Mouse (Mus musculus) kidney, adult 11 months (tissue): ENCODE measurements around the gene Mrpl2.

Source experiments
- DNase-seq: peaks from one replicate; pipeline ENCODE4 v3.0.0; 2022

The Mrpl2 gene

GRCm38 (mm10) chr17:46673850-46674529 lies 28.0 kb downstream of the Mrpl2 start, which contains the start of gene Rrp36:
Gene Rrp36 (minus strand): TSS chr17:46674352.
- peak; percentile 92 for DNase-seq

DNA sequence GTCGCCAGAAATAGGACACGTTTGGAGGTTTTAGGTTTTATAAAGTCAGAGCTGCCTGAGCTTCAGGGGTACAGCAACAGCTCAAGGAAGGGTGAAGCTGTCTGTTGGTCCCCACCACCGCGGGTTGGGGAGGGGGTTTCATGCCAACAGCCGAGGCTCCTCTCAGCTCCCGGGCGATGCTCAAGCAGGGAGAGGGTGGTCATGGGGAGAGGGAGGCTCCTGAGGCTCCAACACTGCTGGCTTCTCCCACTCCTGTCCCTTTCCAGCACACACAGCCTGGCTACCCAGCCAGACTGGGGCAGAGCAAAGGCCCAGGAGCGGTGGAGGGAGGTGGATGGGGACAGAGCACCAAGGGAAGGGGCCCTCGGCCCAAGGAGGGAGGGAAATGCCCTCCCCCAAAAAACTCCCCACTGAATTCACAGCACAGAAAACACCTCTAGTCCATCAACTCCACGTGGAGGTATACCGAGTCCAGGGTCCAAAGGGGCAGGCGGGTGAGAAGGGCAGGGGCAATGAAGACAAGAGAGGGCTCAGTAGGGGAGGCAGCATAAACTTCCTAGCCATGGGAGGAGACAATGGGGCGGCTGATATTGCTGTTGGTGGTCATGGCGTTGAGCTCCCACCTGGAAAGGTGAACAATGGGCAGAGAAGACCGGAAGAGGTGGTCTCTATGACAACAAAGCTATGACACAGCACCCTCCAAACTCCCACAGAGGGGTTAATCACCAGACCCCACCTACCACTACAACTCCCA lies 28.7 kb downstream of the Mrpl2 start:
- DNase-seq: no peak

DNA sequence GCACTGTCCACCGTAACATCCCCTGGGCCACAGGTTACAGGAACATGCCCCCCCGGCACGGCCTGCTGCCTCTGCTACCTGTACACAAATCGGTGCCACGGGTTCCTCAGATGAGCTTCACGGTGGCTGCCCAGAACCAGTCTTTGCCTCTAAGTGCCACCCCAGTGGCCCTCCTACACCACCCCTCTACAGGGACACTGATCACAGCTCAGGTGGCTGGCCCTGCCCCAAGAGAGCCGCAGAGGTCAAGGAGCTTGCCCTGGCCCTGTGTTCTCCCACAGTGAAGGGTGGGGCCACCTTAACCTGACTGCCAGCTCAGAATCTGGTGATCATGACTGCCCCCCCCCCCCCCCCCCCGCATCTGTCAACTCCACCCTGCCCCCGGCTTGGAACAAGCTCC lies 32.4 kb downstream of the Mrpl2 start, which contains the start of gene Mea1:
Gene Mea1, plus strand, starts transcription at position 378 of the 400 bp plus-strand sequence.
- DNase-seq: peak; percentile 51

DNA sequence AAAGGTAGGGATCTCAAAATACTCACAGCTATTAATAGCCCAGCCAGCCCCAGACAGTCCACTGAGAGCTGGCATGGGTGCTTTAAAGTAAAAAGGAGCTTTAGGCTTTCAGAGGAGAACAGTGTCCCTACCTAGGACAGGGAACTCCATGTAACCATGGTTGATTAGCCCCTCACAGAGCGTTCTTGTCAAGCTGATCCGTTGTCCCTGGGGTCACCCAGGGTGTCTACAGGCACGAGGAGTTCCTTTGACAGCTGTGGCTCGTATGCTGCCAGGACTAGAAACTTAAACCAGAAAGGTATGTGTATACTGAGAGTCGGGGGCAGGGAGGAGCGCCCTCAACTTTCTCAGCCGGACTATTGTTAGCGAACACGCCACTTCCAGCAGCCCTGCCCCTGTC lies 32.9 kb downstream of the Mrpl2 start:
- no peak for DNase-seq

DNA sequence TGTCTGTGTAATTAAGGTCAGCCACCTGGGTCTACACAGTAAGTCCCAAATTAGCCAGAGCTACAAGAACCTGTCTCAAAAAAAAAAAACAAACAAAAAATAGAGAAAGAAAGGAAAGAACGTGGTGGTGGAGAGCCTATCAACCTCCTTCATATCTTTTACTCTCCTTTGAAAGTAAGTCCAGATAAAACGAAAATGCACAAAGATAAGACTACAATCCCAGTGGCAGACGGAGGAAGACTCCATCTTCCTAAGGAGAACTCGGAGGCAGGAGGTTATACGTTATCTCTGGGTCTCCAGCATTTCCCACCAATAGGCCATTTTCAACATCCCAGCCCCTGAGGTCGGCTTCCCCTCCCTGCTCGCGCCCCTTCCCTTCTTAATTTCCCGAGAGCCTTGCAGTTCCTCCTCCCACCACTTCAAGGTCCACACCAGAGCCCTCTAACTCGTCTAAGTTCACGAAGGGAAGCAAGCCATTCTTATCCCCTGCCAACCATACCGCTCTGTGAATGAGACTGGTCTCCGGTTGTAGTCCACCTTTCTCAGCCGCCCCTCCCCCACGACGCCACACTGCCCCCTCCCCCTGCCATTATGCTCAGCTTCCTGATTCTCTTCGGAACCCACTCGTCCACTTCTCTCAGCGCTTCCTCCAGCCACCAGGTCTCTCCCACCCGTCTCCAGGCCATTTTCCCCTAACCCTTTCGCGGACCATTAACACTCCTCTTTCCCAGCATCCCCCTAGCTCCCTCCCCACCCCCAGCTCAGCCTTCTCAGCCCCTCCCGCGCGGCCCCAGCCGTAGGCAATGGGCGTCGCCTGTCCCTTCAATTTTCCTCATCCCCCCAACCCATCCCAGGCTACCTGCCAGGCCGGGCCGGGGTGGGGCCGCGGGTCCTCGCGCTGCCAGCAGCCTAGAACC lies 34.1 kb downstream of the Mrpl2 start:
- DNase-seq: peak; percentile 40

DNA sequence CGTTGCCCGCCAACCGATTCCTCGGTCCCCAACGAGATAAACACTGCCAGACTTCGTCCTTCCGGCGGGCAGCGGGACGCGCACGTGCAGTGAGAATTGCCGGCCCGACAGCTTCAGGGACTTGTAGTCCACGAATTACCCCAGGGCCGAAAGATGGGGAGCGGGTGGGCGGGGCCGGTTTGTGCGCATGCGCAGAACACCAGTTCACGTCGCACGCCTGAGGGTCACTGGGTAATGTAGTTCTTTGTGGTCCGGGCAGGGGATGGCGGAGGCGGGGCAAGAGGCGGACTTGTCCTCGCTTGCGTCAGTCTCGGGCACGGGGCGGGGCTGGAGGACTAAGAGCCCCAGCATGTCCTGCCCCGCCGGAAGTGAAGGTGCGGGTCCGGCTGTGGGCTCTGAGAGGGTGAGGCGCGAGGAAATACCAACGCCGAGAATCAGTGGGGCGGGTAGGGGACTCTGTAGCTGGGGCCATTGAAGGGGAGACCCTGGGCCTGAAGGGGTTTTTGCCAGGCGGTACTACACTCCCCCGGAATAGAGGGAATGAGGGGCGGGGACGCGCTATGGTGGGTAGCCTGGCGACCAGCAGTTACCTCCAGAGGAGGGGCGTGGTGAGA lies 34.8 kb downstream of the Mrpl2 start, which contains the start of gene Klhdc3:
Gene Klhdc3, minus strand, starts transcription at position 155 of the 614 bp plus-strand sequence.
- peak; percentile 96 for DNase-seq

DNA sequence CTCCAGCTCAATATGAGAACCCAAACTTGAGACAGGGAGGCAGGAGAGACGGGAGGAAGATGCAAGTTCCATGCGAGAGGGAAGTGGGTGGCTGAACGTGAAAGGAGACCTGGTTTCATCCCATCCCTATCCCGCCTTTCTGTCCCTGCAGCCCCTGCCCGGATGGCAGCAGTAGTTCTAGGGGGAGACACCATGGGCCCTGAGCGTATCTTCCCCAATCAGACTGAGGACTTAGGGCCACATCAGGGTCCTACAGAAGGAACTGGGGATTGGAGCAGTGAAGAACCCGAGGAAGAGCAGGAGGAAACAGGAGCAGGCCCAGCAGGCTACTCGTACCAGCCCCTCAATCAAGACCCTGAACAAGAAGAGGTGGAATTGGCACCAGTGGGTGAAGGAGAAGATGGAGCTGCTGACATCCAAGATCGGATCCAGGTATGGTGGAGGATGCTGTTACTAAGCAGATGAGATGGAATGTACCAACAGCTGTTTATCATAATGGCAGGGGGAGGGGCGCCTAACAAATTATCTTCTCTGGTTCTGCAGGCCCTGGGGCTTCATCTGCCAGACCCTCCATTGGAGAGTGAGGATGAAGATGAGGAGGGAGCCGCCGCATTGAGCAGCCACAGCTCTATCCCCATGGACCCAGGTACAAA lies 35.6 kb downstream of the Mrpl2 start:
- DNase-seq: no peak

DNA sequence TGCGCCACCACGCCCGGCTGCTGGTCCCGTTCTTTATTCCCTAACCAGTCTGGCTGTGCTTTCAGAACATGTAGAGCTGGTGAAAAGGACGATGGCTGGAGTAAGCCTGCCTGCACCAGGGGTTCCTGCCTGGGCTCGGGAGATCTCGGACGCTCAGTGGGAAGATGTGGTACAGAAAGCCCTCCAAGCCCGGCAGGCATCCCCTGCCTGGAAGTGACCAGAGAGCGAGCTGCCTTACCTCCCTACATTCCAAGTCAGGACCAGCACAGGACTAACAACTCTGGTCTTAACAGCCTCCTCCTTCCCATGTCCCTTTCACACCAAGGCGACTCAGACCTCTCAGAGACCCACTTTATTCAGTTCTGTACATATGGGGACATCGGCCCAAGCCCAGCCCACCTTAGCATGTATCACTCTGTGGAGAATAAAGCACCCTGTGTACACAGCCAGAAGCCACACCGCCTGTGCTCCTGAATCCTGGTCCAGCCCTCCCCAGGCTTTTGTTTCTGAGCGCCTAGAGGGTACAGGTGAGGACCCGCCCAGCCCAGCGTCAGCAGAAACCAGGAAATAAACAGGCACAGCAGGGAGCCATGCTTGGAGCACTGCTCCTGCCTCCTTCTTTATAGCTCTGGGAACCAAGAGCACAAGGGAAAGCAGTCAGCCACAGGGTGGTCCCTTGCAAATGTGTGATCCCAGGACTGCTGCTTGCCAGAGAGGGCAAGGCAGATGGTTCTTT lies 36.8 kb downstream of the Mrpl2 start:
- no peak for DNase-seq

- no peak for DNase-seq
Measured at GRCm38 (mm10) chr17:46685913-46686312, 39.9 kb downstream of the Mrpl2 start.

DNA sequence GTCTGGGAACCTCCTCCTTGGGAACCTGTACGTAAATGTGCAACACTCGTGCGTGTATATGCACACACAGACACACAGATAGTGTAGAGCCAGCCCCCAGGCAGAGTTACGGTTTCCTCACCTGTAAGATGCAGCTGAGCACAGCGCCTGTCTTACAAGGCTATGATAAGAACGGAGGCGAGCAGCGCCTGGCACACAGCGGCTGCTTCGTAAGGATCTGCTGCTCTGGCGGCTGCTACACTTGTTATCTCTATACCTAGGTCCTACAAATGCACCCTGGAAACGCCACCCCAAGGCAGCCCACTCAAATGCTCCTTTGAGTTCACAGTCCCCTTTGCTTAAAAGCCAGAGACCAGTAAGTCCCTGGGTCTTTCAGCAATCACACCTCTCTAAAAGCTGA lies 44.6 kb downstream of the Mrpl2 start:
- no peak for DNase-seq

DNA sequence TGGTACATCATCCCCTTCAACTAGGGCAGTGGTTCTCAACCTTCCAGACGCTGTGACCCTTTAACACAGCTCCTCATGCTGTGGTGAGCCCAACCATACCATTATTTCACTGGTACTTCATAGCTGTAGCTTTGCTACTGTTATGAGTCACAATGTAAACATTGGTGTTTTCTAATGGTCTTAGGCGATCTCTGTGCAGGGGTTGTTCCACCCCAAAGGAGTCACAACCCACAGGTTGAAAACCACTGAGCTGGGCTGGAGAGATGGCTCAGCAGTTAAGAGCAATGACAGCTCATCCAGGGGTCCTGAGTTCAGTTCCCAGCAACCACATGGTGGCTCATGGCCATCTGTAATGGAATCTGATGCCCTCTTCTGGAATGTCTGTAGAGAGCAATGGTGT lies 45.4 kb downstream of the Mrpl2 start:
- no peak for DNase-seq

GRCm38 (mm10) chr17:46694517-46695063 lies 48.6 kb downstream of the Mrpl2 start:
- DNase-seq: no peak

GRCm38 (mm10) chr17:46698515-46698914 lies 52.5 kb downstream of the Mrpl2 start:
- no peak for DNase-seq

- no peak for DNase-seq
Measured at GRCm38 (mm10) chr17:46699245-46699644, 53.2 kb downstream of the Mrpl2 start.
